Mouse (Mus musculus): ENCODE measurements around the gene Nt5e. TPM values are rescaled to one million over a fixed set of nuclear protein-coding genes. Genes with fewer than 3 reads are reported as not detected.
"Not testable (repeated sequence)": the region's sequence is repeated elsewhere in the genome, so short reads cannot be mapped to it uniquely, and the experiment has no call there.

Gene Nt5e
- total RNA-seq (2021) = 1 to 10 TPM; 3.4 to 4.0 TPM
- long read RNA-seq, experiment 1, partial matches to known transcripts = 1 of 6 reads
- long read RNA-seq, experiment 1, other reads (novel, unspliced or antisense) = 2 of 6 reads
- long read RNA-seq, experiment 2, partial matches to known transcripts = 0 of 3 reads
- long read RNA-seq, experiment 2, other reads (novel, unspliced or antisense) = 1 of 3 reads

- TF ChIP-seq CTCF (conservative IDR thresholded peaks at IDR 0.05) = peak; percentile 21; the same call in 1 of the 2 replicates
- H3K4me3 ChIP-seq = peak within 1 kb of the TSS; percentile 76
- peak; percentile 29 to 60 for DNase-seq (ENCODE audit: low spot score in 2 of 2)
- peak within 1 kb of the TSS; percentile 83 for H3K27ac ChIP-seq
Measured at GRCm38 (mm10) chr9:88326930-88327901, at the start of gene Nt5e. Nt5e (plus strand) TSS chr9:88327197.

- TF ChIP-seq CTCF (conservative IDR thresholded peaks at IDR 0.05) = no peak
- H3K4me3 ChIP-seq = no peak overlapping the region
- DNase-seq (ENCODE audit: low spot score in 2 of 2) = no peak
- no peak overlapping the region for H3K27ac ChIP-seq
Measured at GRCm38 (mm10) chr9:88277588-88277987, 49.4 kb upstream of the Nt5e start.

- no peak overlapping the region for H3K27ac ChIP-seq
- H3K4me3 ChIP-seq = no peak overlapping the region
- no peak for TF ChIP-seq CTCF (conservative IDR thresholded peaks at IDR 0.05)
- no peak for DNase-seq (ENCODE audit: low spot score in 2 of 2)
Measured at GRCm38 (mm10) chr9:88279728-88280127, 47.3 kb upstream of the Nt5e start.

GRCm38 (mm10) chr9:88289568-88290168 lies 37.3 kb upstream of the Nt5e start:
- TF ChIP-seq CTCF (conservative IDR thresholded peaks at IDR 0.05) = no peak
- no peak overlapping the region for H3K4me3 ChIP-seq
- no peak overlapping the region for H3K27ac ChIP-seq
- DNase-seq (ENCODE audit: low spot score in 2 of 2) = no peak

- no peak for DNase-seq (ENCODE audit: low spot score in 2 of 2)
- H3K27ac ChIP-seq = no peak overlapping the region
- TF ChIP-seq CTCF (conservative IDR thresholded peaks at IDR 0.05) = no peak
- no peak overlapping the region for H3K4me3 ChIP-seq
Measured at GRCm38 (mm10) chr9:88292836-88293370, 34.1 kb upstream of the Nt5e start.

- no peak overlapping the region for H3K27ac ChIP-seq
- no peak overlapping the region for H3K4me3 ChIP-seq
- peak; percentile 23 to 66 for DNase-seq (ENCODE audit: low spot score in 2 of 2)
- no peak for TF ChIP-seq CTCF (conservative IDR thresholded peaks at IDR 0.05)
Measured at GRCm38 (mm10) chr9:88295798-88296197, 31.2 kb upstream of the Nt5e start.

- Histone ChIP-seq H3K4me3 (no peak overlapping the region), H3K27ac (no peak overlapping the region)
- no peak for DNase-seq (ENCODE audit: low spot score in 2 of 2)
- no peak for TF ChIP-seq CTCF (conservative IDR thresholded peaks at IDR 0.05)
Measured at GRCm38 (mm10) chr9:88296321-88296720, 30.7 kb upstream of the Nt5e start.

GRCm38 (mm10) chr9:88297244-88297643 lies 29.8 kb upstream of the Nt5e start:
- not testable (repeated sequence) for H3K4me3 ChIP-seq; H3K27ac ChIP-seq; DNase-seq (ENCODE audit: low spot score in 2 of 2)

GRCm38 (mm10) chr9:88297871-88298658 lies 28.9 kb upstream of the Nt5e start:
- no peak for DNase-seq (ENCODE audit: low spot score in 2 of 2)
- Histone ChIP-seq H3K27ac (no peak overlapping the region), H3K4me3 (no peak overlapping the region)
- TF ChIP-seq CTCF (conservative IDR thresholded peaks at IDR 0.05) = no peak

GRCm38 (mm10) chr9:88307019-88307618 lies 19.9 kb upstream of the Nt5e start:
- no peak for TF ChIP-seq CTCF (conservative IDR thresholded peaks at IDR 0.05)
- DNase-seq (ENCODE audit: low spot score in 2 of 2) = no peak
- Histone ChIP-seq H3K27ac (no peak overlapping the region), H3K4me3 (no peak overlapping the region)

- DNase-seq (ENCODE audit: low spot score in 2 of 2) = no peak
- no peak for TF ChIP-seq CTCF (conservative IDR thresholded peaks at IDR 0.05)
Measured at GRCm38 (mm10) chr9:88309127-88309526, 17.9 kb upstream of the Nt5e start.

GRCm38 (mm10) chr9:88319226-88319625 lies 7.8 kb upstream of the Nt5e start:
- no peak for TF ChIP-seq CTCF (conservative IDR thresholded peaks at IDR 0.05)
- Histone ChIP-seq H3K27ac (no peak overlapping the region), H3K4me3 (no peak overlapping the region)
- DNase-seq (ENCODE audit: low spot score in 2 of 2) = no peak

More at GRCm38 (mm10) chr9:88309127-88309526, 17.9 kb upstream of the Nt5e start:
- no peak overlapping the region for H3K4me3 ChIP-seq
- H3K27ac ChIP-seq = no peak overlapping the region
